Mouse (Mus musculus) T-cell, adult 2 months (primary cell): ENCODE measurements around the gene Gopc.
"Not testable (repeated sequence)": the region's sequence is repeated elsewhere in the genome, so short reads cannot be mapped to it uniquely, and the experiment has no call there.

ENCODE experiments used
- DNase-seq: peaks from one replicate; pipeline ENCODE4 v3.0.0; 2022; ENCODE audit warnings: low spot score

Gopc gene

GRCm38 (mm10) chr10:52298568-52298967 lies 83.4 kb downstream of the Gopc start:
- not testable (repeated sequence) for DNase-seq

- DNase-seq: no peak
Observed at GRCm38 (mm10) chr10:52295934-52296333, 86.0 kb downstream of the Gopc start.

- DNase-seq: no peak
Observed at GRCm38 (mm10) chr10:52293921-52294577, 87.9 kb downstream of the Gopc start.

GRCm38 (mm10) chr10:52292391-52292790 lies 89.5 kb downstream of the Gopc start:
- not testable (repeated sequence) for DNase-seq

- DNase-seq: no peak
Observed at GRCm38 (mm10) chr10:52289261-52289660, 92.7 kb downstream of the Gopc start.

GRCm38 (mm10) chr10:52287852-52288533 lies 93.9 kb downstream of the Gopc start:
- DNase-seq: no peak
